Mouse (Mus musculus) MEL (cell line): ENCODE results near the gene Abhd16a. TPM values are rescaled to one million over a fixed set of nuclear protein-coding genes. Genes with fewer than 3 reads are reported as not detected.

Experiments used
- DNase-seq: peaks from one replicate; pipeline ENCODE4 v3.0.0; 2011; ENCODE audit warnings: low read depth, low spot score
- H3K27ac ChIP-seq: 2 replicates; pipeline ENCODE4 v1.5.1; 2012; ENCODE audit warnings: low read depth, mild to moderate bottlenecking, control low read depth, low read length, moderate library complexity; ENCODE audit not compliant: control insufficient read depth
- H3K27me3 ChIP-seq, 2 experiments: fragments of 150-350 bp in 1 of 2; sonication (generic) in 1 of 2; 2 replicates each; pipeline ENCODE4 v1.6.1; 2012; ENCODE audit warnings: low read length in 2 of 2, mild to moderate bottlenecking in 2 of 2, improper control_type of control experiment in 1 of 2, moderate library complexity in 1 of 2; ENCODE audit not compliant: insufficient read depth in 2 of 2, control insufficient read depth in 1 of 2
- H3K36me3 ChIP-seq, 2 experiments: 2 replicates each; pipeline ENCODE4 v1.6.1; 2012 to 2014; ENCODE audit warnings: low read length in 2 of 2, improper control_type of control experiment in 1 of 2, inconsistent platforms in 1 of 2, mild to moderate bottlenecking in 1 of 2; ENCODE audit not compliant: insufficient read depth in 2 of 2, control insufficient read depth in 1 of 2
- H3K4me1 ChIP-seq, 2 experiments: fragments of 150-350 bp in 1 of 2; sonication (generic) in 1 of 2; 2 replicates each; pipeline ENCODE4 v1.6.1; 2012; ENCODE audit warnings: low read length in 2 of 2, improper control_type of control experiment in 1 of 2, mild to moderate bottlenecking in 1 of 2; ENCODE audit not compliant: insufficient read depth in 2 of 2, control insufficient read depth in 1 of 2
- H3K4me3 ChIP-seq, 2 experiments: fragments of 150-350 bp in 1 of 2; sonication (generic) in 1 of 2; 2 replicates each; pipeline ENCODE4 v1.5.1; 2012; ENCODE audit warnings: low read depth in 2 of 2, low read length in 2 of 2, mild to moderate bottlenecking in 2 of 2, moderate library complexity in 2 of 2, control low read depth in 1 of 2, improper control_type of control experiment in 1 of 2; ENCODE audit not compliant: control insufficient read depth in 1 of 2, insufficient read depth in 1 of 2
- H3K79me2 ChIP-seq: 2 replicates; pipeline ENCODE4 v1.6.1; 2012; ENCODE audit warnings: mild to moderate bottlenecking, low read length, moderate library complexity; ENCODE audit not compliant: control insufficient read depth, poor library complexity, insufficient read depth
- H3K9ac ChIP-seq: 2 replicates; pipeline ENCODE4 v1.6.1; 2012; ENCODE audit warnings: low read depth, mild to moderate bottlenecking, control low read depth, low read length, moderate library complexity; ENCODE audit not compliant: control insufficient read depth, poor library complexity, severe bottlenecking
- H3K9me3 ChIP-seq: fragments of 150-350 bp; sonication (generic); replicated peaks from 2 replicates; pipeline ENCODE4 v1.6.1; 2012; ENCODE audit warnings: mild to moderate bottlenecking, low read length, improper control_type of control experiment, moderate library complexity; ENCODE audit not compliant: insufficient read depth
- BHLHE40 ChIP-seq: IDR thresholded peaks from 2 replicates; pipeline ENCODE4 v1.6.1; 2012; ENCODE audit warnings: low read depth, mild to moderate bottlenecking, inconsistent platforms, low read length, improper control_type of control experiment, borderline replicate concordance
- CHD2 ChIP-seq: IDR thresholded peaks from 2 replicates; pipeline ENCODE4 v1.6.1; 2011; ENCODE audit warnings: low read length, improper control_type of control experiment
- CTCF ChIP-seq, 3 experiments: IDR thresholded peaks in 2 of 3; conservative IDR thresholded peaks in 1 of 3; 2 replicates each; pipeline ENCODE4 v1.5.1; 2011 to 2012; ENCODE audit warnings: low read length in 3 of 3, low read depth in 2 of 3, mild to moderate bottlenecking in 2 of 3, improper control_type of control experiment in 1 of 3, inconsistent platforms in 1 of 3, mixed read lengths in 1 of 3, moderate library complexity in 1 of 3; ENCODE audit not compliant: control insufficient read depth in 1 of 3, insufficient read depth in 1 of 3, poor library complexity in 1 of 3, severe bottlenecking in 1 of 3
- E2F4 ChIP-seq: IDR thresholded peaks from 2 replicates; pipeline ENCODE4 v1.6.1; 2011; ENCODE audit warnings: low read depth, low read length, improper control_type of control experiment, borderline replicate concordance
- ELF1 ChIP-seq: IDR thresholded peaks from 2 replicates; pipeline ENCODE4 v1.6.1; 2014; ENCODE audit warnings: low read depth, mild to moderate bottlenecking, inconsistent platforms, low read length, improper control_type of control experiment, moderate library complexity
- EP300 ChIP-seq, 2 experiments: IDR thresholded peaks; 2 replicates each; pipeline ENCODE4 v1.6.1; 2011; ENCODE audit warnings: improper control_type of control experiment in 2 of 2, low read length in 2 of 2, low read depth in 1 of 2, mild to moderate bottlenecking in 1 of 2
- ETS1 ChIP-seq: IDR thresholded peaks from 2 replicates; pipeline ENCODE4 v1.6.1; 2012; ENCODE audit warnings: low read depth, mild to moderate bottlenecking, inconsistent platforms, low read length, improper control_type of control experiment, moderate library complexity
- HCFC1 ChIP-seq: IDR thresholded peaks from 2 replicates; pipeline ENCODE4 v1.6.1; 2012; ENCODE audit warnings: low read depth, mild to moderate bottlenecking, inconsistent platforms, low read length, improper control_type of control experiment, moderate library complexity
- KAT2A ChIP-seq: conservative IDR thresholded peaks from 2 replicates; pipeline ENCODE4 v1.6.1; 2012; ENCODE audit warnings: low read depth, low read length, improper control_type of control experiment, inconsistent platforms
- MAFK ChIP-seq: IDR thresholded peaks from 2 replicates; pipeline ENCODE4 v1.6.1; 2011; ENCODE audit warnings: low read depth, mild to moderate bottlenecking, low read length, improper control_type of control experiment, borderline replicate concordance
- MAX ChIP-seq: IDR thresholded peaks from 2 replicates; pipeline ENCODE4 v1.6.1; 2011; ENCODE audit warnings: low read length, improper control_type of control experiment
- MAZ ChIP-seq: IDR thresholded peaks from 2 replicates; pipeline ENCODE4 v1.6.1; 2012; ENCODE audit warnings: low read depth, mild to moderate bottlenecking, inconsistent platforms, low read length, improper control_type of control experiment
- MXI1 ChIP-seq: IDR thresholded peaks from 2 replicates; pipeline ENCODE4 v1.6.1; 2011; ENCODE audit warnings: mild to moderate bottlenecking, low read depth, low read length, improper control_type of control experiment
- MYC ChIP-seq: IDR thresholded peaks from 2 replicates; pipeline ENCODE4 v1.6.1; 2011; ENCODE audit warnings: low read depth, mild to moderate bottlenecking, low read length, improper control_type of control experiment, moderate library complexity
- NELFE ChIP-seq: IDR thresholded peaks from 2 replicates; pipeline ENCODE4 v1.6.1; 2011; ENCODE audit warnings: low read depth, low read length, improper control_type of control experiment
- NRF1 ChIP-seq: IDR thresholded peaks from 2 replicates; pipeline ENCODE4 v1.6.1; 2014; ENCODE audit warnings: low read depth, mild to moderate bottlenecking, inconsistent platforms, low read length, improper control_type of control experiment, moderate library complexity; ENCODE audit not compliant: poor library complexity, insufficient read depth, severe bottlenecking
- POLR2A ChIP-seq, 2 experiments: IDR thresholded peaks; 2 replicates each; pipeline ENCODE4 v1.6.1; 2011 to 2012; ENCODE audit warnings: low read length in 2 of 2, mild to moderate bottlenecking in 2 of 2, control low read depth in 1 of 2, improper control_type of control experiment in 1 of 2, low read depth in 1 of 2, moderate library complexity in 1 of 2; ENCODE audit not compliant: control insufficient read depth in 1 of 2, insufficient read depth in 1 of 2, poor library complexity in 1 of 2
- POLR2AphosphoS2 ChIP-seq: IDR thresholded peaks from 2 replicates; pipeline ENCODE4 v1.6.1; 2011; ENCODE audit warnings: low read length, improper control_type of control experiment
- RAD21 ChIP-seq: IDR thresholded peaks from 2 replicates; pipeline ENCODE4 v1.6.1; 2011; ENCODE audit warnings: mild to moderate bottlenecking, low read depth, low read length, improper control_type of control experiment
- RCOR1 ChIP-seq: IDR thresholded peaks from 2 replicates; pipeline ENCODE4 v1.6.1; 2012; ENCODE audit warnings: low read depth, mild to moderate bottlenecking, inconsistent platforms, low read length, improper control_type of control experiment
- SIN3A ChIP-seq: IDR thresholded peaks from 2 replicates; pipeline ENCODE4 v1.6.1; 2012; ENCODE audit warnings: low read length, improper control_type of control experiment, inconsistent platforms
- SMC3 ChIP-seq: IDR thresholded peaks from 2 replicates; pipeline ENCODE4 v1.6.1; 2011; ENCODE audit warnings: low read depth, low read length, improper control_type of control experiment
- TAL1 ChIP-seq: IDR thresholded peaks from 2 replicates; pipeline ENCODE4 v1.6.1; 2012; ENCODE audit warnings: mild to moderate bottlenecking, inconsistent platforms, low read length, moderate library complexity, mixed read lengths
- TBP ChIP-seq: IDR thresholded peaks from 2 replicates; pipeline ENCODE4 v1.8.0; 2011; ENCODE audit warnings: low read depth, low read length, improper control_type of control experiment
- TCF12 ChIP-seq: IDR thresholded peaks from 2 replicates; pipeline ENCODE4 v1.6.1; 2014; ENCODE audit warnings: low read depth, mild to moderate bottlenecking, inconsistent platforms, low read length, improper control_type of control experiment, moderate library complexity
- UBTF ChIP-seq: IDR thresholded peaks from 2 replicates; pipeline ENCODE4 v1.6.1; 2012; ENCODE audit warnings: low read depth, mild to moderate bottlenecking, inconsistent platforms, low read length, improper control_type of control experiment, moderate library complexity, borderline replicate concordance; ENCODE audit not compliant: insufficient read depth
- USF1 ChIP-seq: IDR thresholded peaks from 2 replicates; pipeline ENCODE4 v1.6.1; 2014; ENCODE audit warnings: low read depth, mild to moderate bottlenecking, inconsistent platforms, low read length, improper control_type of control experiment, moderate library complexity
- ZKSCAN1 ChIP-seq: IDR thresholded peaks from 2 replicates; pipeline ENCODE4 v1.6.1; 2012; ENCODE audit warnings: low read depth, mild to moderate bottlenecking, inconsistent platforms, low read length, improper control_type of control experiment, moderate library complexity
- polyA plus RNA-seq, 2 experiments: library from polyadenylated mRNA; stranded (reverse) in 1 of 2; unstranded in 1 of 2; fragments of >175 nt in 1 of 2; fragments of >200 nt in 1 of 2; gene quantifications; 2 replicates each; pipeline versions ENCODE4 v1.2.1 to v1.2.4; 2012; ENCODE audit warnings: low replicate concordance in 2 of 2, low read depth in 1 of 2; ENCODE audit not compliant: insufficient read length in 2 of 2, insufficient read depth in 1 of 2, missing spikeins in 1 of 2
- total RNA-seq: library from RNA; depleted of rRNA; stranded (reverse); fragments of 300-350 nt; gene quantifications from 2 replicates; pipeline ENCODE4 v1.2.3, GENCODE M21; 2012

The Abhd16a gene
- total and polyA plus RNA-seq, 3 experiments, result 96.1 to 126 TPM; not detected in 1

DNA sequence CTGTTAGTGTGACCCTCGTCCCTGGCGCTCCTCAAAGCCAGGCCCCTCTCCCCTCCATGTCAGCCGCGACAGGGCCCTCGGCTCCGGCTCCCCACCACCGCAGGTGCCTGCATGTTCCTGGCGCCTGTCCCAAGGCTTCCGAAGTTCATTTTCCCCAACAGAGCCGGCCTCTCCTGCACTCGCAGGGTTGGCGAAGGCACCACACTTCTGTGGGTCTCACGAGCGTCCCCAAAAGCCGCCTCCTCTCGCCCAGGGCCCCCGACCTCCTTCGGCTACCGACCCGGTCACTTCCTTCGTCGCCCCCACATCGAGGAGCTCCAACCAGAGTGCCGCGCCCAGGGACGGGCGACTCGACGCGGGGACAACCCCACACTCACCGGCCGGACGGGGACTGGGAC lies 31.7 kb downstream of the Abhd16a start:
- peak overlapping the region; percentile 55 for H3K27ac ChIP-seq
- no peaks in the 10 kb centered on the region for H3K9me3 ChIP-seq
- H3K79me2 ChIP-seq, result peaks cover 29% of the 10 kb centered on the region
- TF ChIP-seq POLR2A (IDR thresholded peaks at IDR 0.05; ENCODE audit: control insufficient read depth in 1 of 2, insufficient read depth in 1 of 2, low read depth in 1 of 2, low read length in 2 of 2, poor library complexity in 1 of 2) (peak in 1 of 2 experiments; percentile 55; a peak in 1 of 4 replicates), E2F4 (no peak), ETS1 (no peak), RCOR1 (no peak), CTCF (IDR thresholded peaks at IDR 0.05 in 2 of 3, conservative IDR thresholded peaks at IDR 0.05 in 1 of 3; ENCODE audit: control insufficient read depth in 1 of 3, insufficient read depth in 1 of 3, low read depth in 2 of 3, low read length in 3 of 3, poor library complexity in 1 of 3, severe bottlenecking in 1 of 3) (no peak), MAFK (no peak), RAD21 (no peak), POLR2AphosphoS2 (0 out of 2 replicates have a peak, but pooled peaks have one; percentile 0), USF1 (no peak), NELFE (no peak; the same call in 1 of the 2 replicates)
- H3K9ac ChIP-seq, result peak overlapping the region; percentile 95
- peaks cover 6 to 8% of the 10 kb centered on the region in 2 experiments for H3K4me1 ChIP-seq
- H3K4me3 ChIP-seq, result peak overlapping the region; percentile 74 to 93
- DNase-seq, result no peak
- no peaks in the 10 kb centered on the region for H3K27me3 ChIP-seq
- peaks cover 3 to 24% of the 10 kb centered on the region in 2 experiments; a peak in 3 of 4 replicates for H3K36me3 ChIP-seq

GRCm38 (mm10) chr17:35121143-35121799 lies 32.2 kb downstream of the Abhd16a start, which contains the start of gene Gpank1:
Gene Gpank1 (plus strand): TSS chr17:35121455.
- Histone ChIP-seq H3K4me1 (peaks cover 6% of the 10 kb centered on the region in 2 experiments), H3K27ac (peak within 1 kb of the TSS; percentile 79), H3K9me3 (no peaks in the 10 kb centered on the region), H3K79me2 (peaks cover 32% of the 10 kb centered on the region), H3K4me3 (peak within 1 kb of the TSS; percentile 76 to 93), H3K27me3 (no peaks in the 10 kb centered on the region), H3K9ac (peak within 1 kb of the TSS; percentile 95), H3K36me3 (peaks cover 3 to 20% of the 10 kb centered on the region in 2 experiments; a peak in 3 of 4 replicates)
- TF ChIP-seq NRF1 (peak; percentile 90), EP300 (IDR thresholded peaks at IDR 0.05; ENCODE audit: low read depth in 1 of 2, low read length in 2 of 2) (no peak), BHLHE40 (no peak), RCOR1 (no peak), TBP (peak; percentile 80), TCF12 (peak; percentile 37; the same call in 1 of the 2 replicates), MAFK (no peak), SMC3 (no peak), POLR2AphosphoS2 (peak; percentile 55; the same call in 1 of the 2 replicates), MXI1 (peak; percentile 86), MYC (peak; percentile 87; the same call in 1 of the 2 replicates), MAZ (peak; percentile 94), TAL1 (no peak), NELFE (peak; percentile 73), ZKSCAN1 (no peak), CHD2 (peak; percentile 82), E2F4 (no peak), ETS1 (peak; percentile 3; the same call in 1 of the 2 replicates), USF1 (peak; percentile 54; the same call in 1 of the 2 replicates), ELF1 (peak; percentile 98), HCFC1 (peak; percentile 98), MAX (peak; percentile 61; the same call in 1 of the 2 replicates), POLR2A (IDR thresholded peaks at IDR 0.05; ENCODE audit: control insufficient read depth in 1 of 2, insufficient read depth in 1 of 2, low read depth in 1 of 2, low read length in 2 of 2, poor library complexity in 1 of 2) (peak; percentile 5 to 83), KAT2A (peak; percentile 97), UBTF (0 out of 2 replicates have a peak, but pooled peaks have one; percentile 41), SIN3A (peak; percentile 86)
- peak; percentile 99 for DNase-seq
